Mouse (Mus musculus): ENCODE measurements at regions not wholly inside any gene's neighbourhood (a gene's known extent, or its start where the extent isn't known, plus 50 kb on each side); places are given as distances from the start of the nearest gene placed in this dataset.

- H3K4me1 ChIP-seq (ENCODE audit: control insufficient read depth, insufficient read depth, low read length) = no peaks in the 10 kb centered on the region
- no peaks in the 10 kb centered on the region for H3K27me3 ChIP-seq (ENCODE audit: control insufficient read depth, insufficient read depth, low read length)
- no peaks in the 10 kb centered on the region for H3K9me3 ChIP-seq (ENCODE audit: control insufficient read depth, low read depth, low read length)
- H3K4me2 ChIP-seq (replicated peaks; ENCODE audit: low read depth, low read length) = no peak overlapping the region
- H3K27ac ChIP-seq (ENCODE audit: low read length) = no peak overlapping the region
- no peak overlapping the region for H3K9ac ChIP-seq (replicated peaks; ENCODE audit: low read depth, low read length)
- no peak overlapping the region for H3K4me3 ChIP-seq (ENCODE audit: low read depth, low read length)
- WGBS = 70% methylated on average over 2 of the region's 2 CpGs
- no peak for ATAC-seq (ENCODE audit: insufficient number of reproducible peaks, insufficient read depth, low FRiP score, low read depth)
- no peaks in the 10 kb centered on the region for H3K36me3 ChIP-seq (ENCODE audit: control insufficient read depth, insufficient read depth, low read length)
Observed at GRCm38 (mm10) chr12:31130434-31130833, 56.8 kb downstream of the Fam110c start.

- Histone ChIP-seq H3K4me3 (ENCODE audit: low read depth, low read length) (no peak overlapping the region), H3K27ac (ENCODE audit: low read length) (no peak overlapping the region), H3K27me3 (ENCODE audit: control insufficient read depth, insufficient read depth, low read length) (no peaks in the 10 kb centered on the region), H3K4me2 (replicated peaks; ENCODE audit: low read depth, low read length) (no peak overlapping the region), H3K36me3 (ENCODE audit: control insufficient read depth, insufficient read depth, low read length) (no peaks in the 10 kb centered on the region), H3K4me1 (ENCODE audit: control insufficient read depth, insufficient read depth, low read length) (no peaks in the 10 kb centered on the region), H3K9ac (replicated peaks; ENCODE audit: low read depth, low read length) (no peak overlapping the region), H3K9me3 (ENCODE audit: control insufficient read depth, low read depth, low read length) (no peaks in the 10 kb centered on the region)
- ATAC-seq (ENCODE audit: insufficient number of reproducible peaks, insufficient read depth, low FRiP score, low read depth) = no peak
- 73% methylated on average over 6 of the region's 6 CpGs for WGBS
Observed at GRCm38 (mm10) chr12:31134465-31134992, 60.9 kb downstream of the Fam110c start.

- H3K9me3 ChIP-seq (ENCODE audit: control insufficient read depth, low read depth, low read length) = no peaks in the 10 kb centered on the region
- no peak overlapping the region for H3K4me3 ChIP-seq (ENCODE audit: low read depth, low read length)
- H3K4me2 ChIP-seq (replicated peaks; ENCODE audit: low read depth, low read length) = no peak overlapping the region
- no peaks in the 10 kb centered on the region for H3K27me3 ChIP-seq (ENCODE audit: control insufficient read depth, insufficient read depth, low read length)
- no peaks in the 10 kb centered on the region for H3K4me1 ChIP-seq (ENCODE audit: control insufficient read depth, insufficient read depth, low read length)
- H3K27ac ChIP-seq (ENCODE audit: low read length) = no peak overlapping the region
- no peak for ATAC-seq (ENCODE audit: insufficient number of reproducible peaks, insufficient read depth, low FRiP score, low read depth)
- no peaks in the 10 kb centered on the region for H3K36me3 ChIP-seq (ENCODE audit: control insufficient read depth, insufficient read depth, low read length)
- H3K9ac ChIP-seq (replicated peaks; ENCODE audit: low read depth, low read length) = no peak overlapping the region
- WGBS = 64% methylated on average over 10 of the region's 10 CpGs
Observed at GRCm38 (mm10) chr12:31136364-31136763, 62.7 kb downstream of the Fam110c start.

- H3K36me3 ChIP-seq (ENCODE audit: control insufficient read depth, insufficient read depth, low read length) = no peaks in the 10 kb centered on the region
- WGBS = 34% methylated on average over 3 of the region's 3 CpGs
- H3K4me1 ChIP-seq (ENCODE audit: control insufficient read depth, insufficient read depth, low read length) = no peaks in the 10 kb centered on the region
- no peak for ATAC-seq (ENCODE audit: insufficient number of reproducible peaks, insufficient read depth, low FRiP score, low read depth)
- no peak overlapping the region for H3K4me3 ChIP-seq (ENCODE audit: low read depth, low read length)
- no peak overlapping the region for H3K4me2 ChIP-seq (replicated peaks; ENCODE audit: low read depth, low read length)
- no peak overlapping the region for H3K9ac ChIP-seq (replicated peaks; ENCODE audit: low read depth, low read length)
- no peaks in the 10 kb centered on the region for H3K9me3 ChIP-seq (ENCODE audit: control insufficient read depth, low read depth, low read length)
- H3K27me3 ChIP-seq (ENCODE audit: control insufficient read depth, insufficient read depth, low read length) = no peaks in the 10 kb centered on the region
- H3K27ac ChIP-seq (ENCODE audit: low read length) = no peak overlapping the region
Observed at GRCm38 (mm10) chr12:31136911-31137310, 63.2 kb downstream of the Fam110c start.

GRCm38 (mm10) chr12:31137431-31137830, 63.8 kb downstream of the Fam110c start:
- Histone ChIP-seq H3K4me3 (ENCODE audit: low read depth, low read length) (no peak overlapping the region), H3K27me3 (ENCODE audit: control insufficient read depth, insufficient read depth, low read length) (no peaks in the 10 kb centered on the region), H3K9ac (replicated peaks; ENCODE audit: low read depth, low read length) (no peak overlapping the region), H3K4me2 (replicated peaks; ENCODE audit: low read depth, low read length) (no peak overlapping the region), H3K9me3 (ENCODE audit: control insufficient read depth, low read depth, low read length) (no peaks in the 10 kb centered on the region), H3K36me3 (ENCODE audit: control insufficient read depth, insufficient read depth, low read length) (no peaks in the 10 kb centered on the region), H3K4me1 (ENCODE audit: control insufficient read depth, insufficient read depth, low read length) (no peaks in the 10 kb centered on the region), H3K27ac (ENCODE audit: low read length) (no peak overlapping the region)
- no peak for ATAC-seq (ENCODE audit: insufficient number of reproducible peaks, insufficient read depth, low FRiP score, low read depth)
- 66% methylated on average over 5 of the region's 5 CpGs for WGBS

GRCm38 (mm10) chr12:31139853-31140252, 66.2 kb downstream of the Fam110c start:
- no peaks in the 10 kb centered on the region for H3K27me3 ChIP-seq (ENCODE audit: control insufficient read depth, insufficient read depth, low read length)
- ATAC-seq (ENCODE audit: insufficient number of reproducible peaks, insufficient read depth, low FRiP score, low read depth) = no peak
- no peak overlapping the region for H3K9ac ChIP-seq (replicated peaks; ENCODE audit: low read depth, low read length)
- H3K4me3 ChIP-seq (ENCODE audit: low read depth, low read length) = no peak overlapping the region
- H3K4me1 ChIP-seq (ENCODE audit: control insufficient read depth, insufficient read depth, low read length) = no peaks in the 10 kb centered on the region
- H3K9me3 ChIP-seq (ENCODE audit: control insufficient read depth, low read depth, low read length) = no peaks in the 10 kb centered on the region
- H3K36me3 ChIP-seq (ENCODE audit: control insufficient read depth, insufficient read depth, low read length) = no peaks in the 10 kb centered on the region
- WGBS = 66% methylated on average over 4 of the region's 4 CpGs
- no peak overlapping the region for H3K4me2 ChIP-seq (replicated peaks; ENCODE audit: low read depth, low read length)
- H3K27ac ChIP-seq (ENCODE audit: low read length) = no peak overlapping the region

GRCm38 (mm10) chr12:31143266-31143665, 69.6 kb downstream of the Fam110c start:
- peaks cover 2% of the 10 kb centered on the region; the same call in 1 of the 2 replicates for H3K4me1 ChIP-seq (ENCODE audit: control insufficient read depth, insufficient read depth, low read length)
- ATAC-seq (ENCODE audit: insufficient number of reproducible peaks, insufficient read depth, low FRiP score, low read depth) = no peak
- H3K9me3 ChIP-seq (ENCODE audit: control insufficient read depth, low read depth, low read length) = no peaks in the 10 kb centered on the region
- H3K27me3 ChIP-seq (ENCODE audit: control insufficient read depth, insufficient read depth, low read length) = no peaks in the 10 kb centered on the region
- WGBS = 77% methylated on average over 6 of the region's 6 CpGs
- no peak overlapping the region for H3K27ac ChIP-seq (ENCODE audit: low read length)
- no peak overlapping the region for H3K4me3 ChIP-seq (ENCODE audit: low read depth, low read length)
- H3K36me3 ChIP-seq (ENCODE audit: control insufficient read depth, insufficient read depth, low read length) = no peaks in the 10 kb centered on the region
- no peak overlapping the region for H3K4me2 ChIP-seq (replicated peaks; ENCODE audit: low read depth, low read length)
- no peak overlapping the region for H3K9ac ChIP-seq (replicated peaks; ENCODE audit: low read depth, low read length)

- Histone ChIP-seq H3K9me3 (ENCODE audit: control insufficient read depth, low read depth, low read length) (no peaks in the 10 kb centered on the region), H3K9ac (replicated peaks; ENCODE audit: low read depth, low read length) (no peak overlapping the region), H3K4me2 (replicated peaks; ENCODE audit: low read depth, low read length) (no peak overlapping the region), H3K36me3 (ENCODE audit: control insufficient read depth, insufficient read depth, low read length) (no peaks in the 10 kb centered on the region), H3K4me1 (ENCODE audit: control insufficient read depth, insufficient read depth, low read length) (peaks cover 2% of the 10 kb centered on the region; the same call in 1 of the 2 replicates), H3K27me3 (ENCODE audit: control insufficient read depth, insufficient read depth, low read length) (no peaks in the 10 kb centered on the region), H3K4me3 (ENCODE audit: low read depth, low read length) (no peak overlapping the region), H3K27ac (ENCODE audit: low read length) (peak overlapping the region; percentile 35; the same call in 1 of the 2 replicates)
- ATAC-seq (ENCODE audit: insufficient number of reproducible peaks, insufficient read depth, low FRiP score, low read depth) = no peak
- WGBS = 55% methylated on average over 3 of the region's 3 CpGs
Observed at GRCm38 (mm10) chr12:31145032-31145781, 71.5 kb downstream of the Fam110c start.

Measured in stomach, embryonic 14.5 days (tissue).